Mouse (Mus musculus) kidney, embryonic 15.5 days (tissue): ENCODE results near the gene Setx. TPM values are rescaled to one million over a fixed set of nuclear protein-coding genes. Genes with fewer than 3 reads are reported as not detected.
"Not testable (repeated sequence)": the region's sequence is repeated elsewhere in the genome, so short reads cannot be mapped to it uniquely, and the experiment has no call there.

ENCODE experiments used
- ATAC-seq: fragments of 200-750 bp; cut with Nextera tagmentation; replicated peaks from 2 replicates; pipeline ENCODE4 v1.8.0; 2017; ENCODE audit warnings: moderate TSS enrichment; ENCODE audit not compliant: low FRiP score
- H3K27ac ChIP-seq: fragments of 300-500 bp; sonication (generic); 2 replicates; pipeline ENCODE4 v1.5.1; 2015; ENCODE audit warnings: mild to moderate bottlenecking, inconsistent platforms
- H3K27me3 ChIP-seq: fragments of 300-500 bp; sonication (generic); 2 replicates; pipeline ENCODE4 v1.6.1; 2015; ENCODE audit warnings: inconsistent platforms
- H3K36me3 ChIP-seq: fragments of 300-500 bp; sonication (generic); 2 replicates; pipeline ENCODE4 v1.6.1; 2015; ENCODE audit warnings: inconsistent platforms
- H3K4me1 ChIP-seq: fragments of 300-500 bp; sonication (generic); 2 replicates; pipeline ENCODE4 v1.6.1; 2015; ENCODE audit warnings: inconsistent platforms
- H3K4me2 ChIP-seq: fragments of 300-500 bp; sonication (generic); 2 replicates; pipeline ENCODE4 v1.6.1; 2015; ENCODE audit warnings: moderate library complexity, mild to moderate bottlenecking, inconsistent platforms
- H3K4me3 ChIP-seq: fragments of 300-500 bp; sonication (generic); replicated peaks from 2 replicates; pipeline ENCODE4 v1.5.1; 2015; ENCODE audit warnings: mild to moderate bottlenecking, inconsistent platforms
- H3K9ac ChIP-seq: fragments of 300-500 bp; sonication (generic); 2 replicates; pipeline ENCODE4 v1.6.1; 2015; ENCODE audit warnings: mild to moderate bottlenecking, inconsistent platforms
- H3K9me3 ChIP-seq: fragments of 300-500 bp; sonication (generic); replicated peaks from 2 replicates; pipeline ENCODE4 v1.6.1; 2016; ENCODE audit warnings: inconsistent platforms
- WGBS: fragments of 180-500 bp; shearing (Covaris S2); methylation state at CpG from one replicate; pipeline ENCODE4 v1.1.7; 2015; ENCODE audit warnings: mixed read lengths; 5-methylcytosine and 5-hydroxymethylcytosine counted together
- polyA plus RNA-seq: library from polyadenylated mRNA; unstranded; fragments of >200 nt; fragmentation: Nextera tagmentation; extraction: Ambion mirVana; gene quantifications from 2 replicates; pipeline ENCODE4 v1.2.1, GENCODE M21; 2015

The Setx gene
- 8.2 and 11.7 TPM in 2 replicates for polyA plus RNA-seq

DNA sequence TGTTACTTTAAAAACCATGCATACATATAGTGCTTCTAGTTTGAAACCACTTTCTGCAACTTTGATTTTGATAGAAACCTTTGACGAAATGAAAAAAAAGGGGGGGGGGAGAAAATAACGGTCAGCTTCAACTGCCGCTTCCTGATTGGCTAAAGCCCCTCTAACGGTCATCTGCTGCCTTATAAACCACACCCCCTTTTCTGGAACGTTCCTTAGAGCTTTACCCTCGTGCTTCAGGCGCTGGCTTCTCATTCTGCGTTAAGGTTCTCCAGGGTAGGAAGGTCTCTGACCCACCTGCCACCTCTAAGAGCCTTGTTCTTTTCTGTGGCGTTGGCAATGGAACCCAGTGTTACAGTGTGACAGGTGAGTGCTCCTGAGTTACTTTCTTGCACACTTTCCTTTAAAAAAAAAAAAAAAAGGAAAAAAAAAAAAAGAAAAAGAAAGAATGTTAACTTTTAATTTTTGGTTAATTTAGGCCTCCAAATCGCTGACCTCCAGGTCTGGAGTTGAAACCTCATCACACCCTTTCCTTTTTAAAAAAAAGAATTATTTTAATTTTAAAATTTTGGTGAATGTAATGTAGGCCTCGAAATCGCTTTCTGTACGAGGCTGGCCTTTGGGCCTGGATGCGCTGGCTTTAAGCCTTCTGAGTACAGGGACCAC is at the start of gene Setx:
TSS of gene Setx (plus strand) at position 275 of the 663 bp plus-strand sequence.
- Histone ChIP-seq H3K27ac (peak within 1 kb of the TSS; percentile 97), H3K9me3 (no peaks in the 10 kb centered on the region), H3K4me2 (peak within 1 kb of the TSS; percentile 79), H3K4me1 (peaks cover 12% of the 10 kb centered on the region), H3K27me3 (no peaks in the 10 kb centered on the region), H3K4me3 (peak within 1 kb of the TSS; percentile 89), H3K9ac (peak within 1 kb of the TSS; percentile 83), H3K36me3 (peaks cover 16% of the 10 kb centered on the region)
- no peak for ATAC-seq
- WGBS, result 66% methylated on average over 14 of the region's 14 CpGs

DNA sequence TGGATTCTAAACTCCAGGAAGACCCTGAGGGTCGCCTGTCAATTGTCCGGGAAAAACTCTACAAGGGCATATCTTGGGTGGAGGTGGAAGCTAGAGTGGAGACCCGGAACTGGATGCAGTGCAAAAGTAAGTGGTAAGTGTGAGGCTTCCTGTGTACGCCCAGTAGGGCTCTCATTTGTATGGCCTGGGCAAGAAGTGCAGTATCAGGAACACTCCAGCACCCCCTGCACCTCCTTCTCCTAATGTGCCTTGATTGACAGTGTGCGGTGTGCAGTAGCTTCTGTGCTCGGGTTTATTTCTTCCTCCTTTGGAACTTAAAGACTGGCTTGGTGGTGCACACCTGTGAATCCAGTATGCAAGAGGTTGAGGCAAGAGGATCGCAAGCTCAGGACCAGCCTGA is 49.3 kb upstream of the Setx start:
- no peaks in the 10 kb centered on the region for H3K27me3 ChIP-seq
- H3K36me3 ChIP-seq, result peaks cover 93% of the 10 kb centered on the region
- no peaks in the 10 kb centered on the region for H3K9me3 ChIP-seq
- H3K9ac ChIP-seq, result no peak overlapping the region
- no peak overlapping the region for H3K27ac ChIP-seq
- no peak for ATAC-seq
- no peak overlapping the region for H3K4me2 ChIP-seq
- no peaks in the 10 kb centered on the region for H3K4me1 ChIP-seq
- WGBS, result 91% methylated on average over 7 of the region's 7 CpGs
- H3K4me3 ChIP-seq, result no peak overlapping the region

DNA sequence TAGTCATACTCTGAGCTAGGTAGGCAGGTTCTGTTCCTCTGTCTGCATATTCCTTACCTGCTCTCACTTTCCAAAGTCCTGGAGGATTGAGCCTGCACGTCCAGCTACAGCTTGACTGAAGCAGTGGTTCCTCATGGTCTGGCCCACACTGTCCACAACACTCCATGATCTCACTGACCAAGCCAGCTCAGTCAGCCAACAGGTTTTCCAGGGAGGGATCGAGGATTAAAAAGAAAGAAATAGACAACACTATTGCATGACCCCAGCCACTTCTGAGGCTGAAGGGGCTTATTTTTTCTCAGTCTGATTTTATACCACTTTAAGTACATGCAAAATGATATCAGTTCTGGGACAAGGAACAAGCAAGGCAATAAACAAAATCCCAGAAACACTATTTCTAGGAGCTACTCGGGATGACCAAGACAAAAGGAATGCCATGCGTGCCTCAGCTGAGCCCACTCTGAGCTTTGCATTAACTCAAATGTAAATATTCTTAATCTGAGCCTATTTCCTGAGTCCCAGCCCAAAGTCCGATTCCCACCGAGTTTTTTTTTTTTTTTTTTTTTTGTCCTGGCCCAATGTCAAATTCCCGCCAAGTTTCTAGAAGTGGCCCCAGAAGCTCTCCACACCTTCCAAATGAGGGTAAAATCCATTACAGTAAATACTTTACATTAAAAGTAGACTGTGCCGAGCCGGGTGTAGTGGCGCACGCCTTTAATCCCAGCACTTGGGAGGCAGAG is 48.5 kb upstream of the Setx start:
- no peaks in the 10 kb centered on the region for H3K4me1 ChIP-seq
- H3K27me3 ChIP-seq, result no peaks in the 10 kb centered on the region
- H3K9ac ChIP-seq, result no peak overlapping the region
- H3K36me3 ChIP-seq, result peaks cover 93% of the 10 kb centered on the region
- H3K4me2 ChIP-seq, result no peak overlapping the region
- H3K27ac ChIP-seq, result no peak overlapping the region
- H3K9me3 ChIP-seq, result no peaks in the 10 kb centered on the region
- ATAC-seq, result no peak
- H3K4me3 ChIP-seq, result no peak overlapping the region
- 87% methylated on average over 11 of the region's 11 CpGs for WGBS

DNA sequence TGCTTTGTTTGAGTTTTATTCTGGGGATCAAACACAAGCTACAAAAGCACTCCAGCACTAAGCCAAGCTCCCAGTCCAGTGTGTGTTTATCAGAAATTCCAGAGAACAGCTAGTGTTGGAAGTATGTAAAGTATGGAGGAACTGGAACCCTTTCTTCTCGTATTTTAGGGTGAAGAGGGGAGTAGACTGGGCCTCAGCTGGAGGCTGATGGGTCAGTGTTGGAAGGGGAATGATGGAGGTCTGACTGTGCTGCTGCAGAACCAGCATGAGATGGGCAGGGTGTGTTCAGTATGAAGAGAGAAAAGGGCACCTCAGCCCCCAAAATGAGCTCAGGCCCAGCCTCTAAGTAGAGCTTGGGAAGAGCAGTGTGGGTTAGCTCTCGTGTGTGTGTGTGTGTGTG is 47.8 kb upstream of the Setx start:
- H3K4me1 ChIP-seq, result no peaks in the 10 kb centered on the region
- H3K4me2 ChIP-seq, result no peak overlapping the region
- H3K9me3 ChIP-seq, result no peaks in the 10 kb centered on the region
- no peak overlapping the region for H3K27ac ChIP-seq
- no peaks in the 10 kb centered on the region for H3K27me3 ChIP-seq
- 88% methylated on average over 2 of the region's 2 CpGs for WGBS
- H3K9ac ChIP-seq, result no peak overlapping the region
- no peak for ATAC-seq
- peaks cover 93% of the 10 kb centered on the region for H3K36me3 ChIP-seq
- no peak overlapping the region for H3K4me3 ChIP-seq

DNA sequence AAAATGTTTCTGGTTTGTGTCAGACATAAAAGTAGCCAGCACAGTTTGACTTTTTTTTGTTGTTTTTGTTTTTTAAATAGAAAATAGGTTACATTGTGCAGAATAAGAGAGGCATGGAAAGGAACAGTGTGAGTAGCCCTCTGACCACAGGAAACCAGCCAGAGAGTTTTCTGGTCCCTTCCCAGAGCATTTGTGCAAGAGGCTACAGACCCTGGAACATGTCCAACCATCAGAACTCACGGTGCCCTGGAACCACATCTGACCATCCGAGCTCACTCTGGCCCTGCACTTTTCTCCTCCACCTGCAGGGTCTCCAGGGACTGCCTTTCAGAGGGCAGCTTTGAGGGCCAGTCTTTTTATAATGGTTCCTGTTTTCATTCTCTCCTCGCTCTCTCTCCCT is 42.0 kb upstream of the Setx start:
- Histone ChIP-seq H3K36me3 (peaks cover 92% of the 10 kb centered on the region), H3K27me3 (no peaks in the 10 kb centered on the region), H3K27ac (no peak overlapping the region), H3K4me2 (no peak overlapping the region), H3K9me3 (no peaks in the 10 kb centered on the region), H3K9ac (no peak overlapping the region), H3K4me3 (no peak overlapping the region), H3K4me1 (no peaks in the 10 kb centered on the region)
- no peak for ATAC-seq
- 59% methylated on average over 3 of the region's 3 CpGs for WGBS

DNA sequence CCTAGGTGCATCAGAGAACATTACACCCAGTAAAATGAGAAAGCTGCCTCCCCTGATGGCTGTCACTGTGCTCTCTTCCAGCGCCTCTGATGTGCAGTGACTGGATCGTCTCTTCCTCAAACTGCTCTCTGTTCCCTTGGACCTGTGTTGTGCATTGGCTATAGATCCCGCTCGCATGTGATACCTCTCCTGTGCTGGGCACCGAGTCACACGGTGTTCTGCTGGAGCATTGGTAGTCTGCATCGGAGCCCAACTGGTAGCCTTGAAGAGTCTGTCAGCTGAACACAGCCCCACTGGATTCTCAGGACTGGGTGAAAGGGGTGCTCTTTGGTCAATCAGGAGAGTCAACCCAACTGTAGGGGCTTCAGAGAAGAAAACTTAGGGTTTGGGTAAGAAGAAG is 38.0 kb upstream of the Setx start:
- WGBS, result 96% methylated on average over 7 of the region's 7 CpGs
- Histone ChIP-seq H3K9me3 (no peaks in the 10 kb centered on the region), H3K9ac (no peak overlapping the region), H3K4me3 (no peak overlapping the region), H3K36me3 (peaks cover 61% of the 10 kb centered on the region), H3K27me3 (no peaks in the 10 kb centered on the region), H3K4me2 (no peak overlapping the region), H3K4me1 (no peaks in the 10 kb centered on the region), H3K27ac (no peak overlapping the region)
- ATAC-seq, result no peak

DNA sequence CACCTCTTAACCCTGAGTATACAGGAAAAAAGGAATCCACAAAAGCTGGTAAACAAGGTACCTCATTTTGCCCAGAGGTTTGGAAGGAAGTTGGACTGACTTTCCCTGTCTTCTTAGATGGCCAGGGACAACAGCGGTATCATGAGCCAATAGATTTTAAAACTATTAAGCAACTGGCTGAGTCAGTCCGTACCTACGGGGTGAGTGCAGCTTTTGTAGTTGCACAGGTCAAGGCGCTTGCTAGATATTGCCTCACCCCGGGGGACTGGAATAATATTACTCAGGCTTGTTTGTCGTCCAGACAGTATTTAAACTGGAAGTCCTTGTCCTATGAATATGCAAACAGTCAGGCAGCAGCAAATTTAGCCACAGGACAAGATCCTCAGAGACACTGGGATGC is 34.7 kb upstream of the Setx start:
- H3K27me3 ChIP-seq, H3K4me2 ChIP-seq, H3K9ac ChIP-seq, H3K4me3 ChIP-seq, H3K27ac ChIP-seq, ATAC-seq, H3K4me1 ChIP-seq, H3K9me3 ChIP-seq: not testable (repeated sequence)
- 87% methylated on average over 6 of the region's 6 CpGs for WGBS
- peaks cover 28% of the 10 kb centered on the region for H3K36me3 ChIP-seq

DNA sequence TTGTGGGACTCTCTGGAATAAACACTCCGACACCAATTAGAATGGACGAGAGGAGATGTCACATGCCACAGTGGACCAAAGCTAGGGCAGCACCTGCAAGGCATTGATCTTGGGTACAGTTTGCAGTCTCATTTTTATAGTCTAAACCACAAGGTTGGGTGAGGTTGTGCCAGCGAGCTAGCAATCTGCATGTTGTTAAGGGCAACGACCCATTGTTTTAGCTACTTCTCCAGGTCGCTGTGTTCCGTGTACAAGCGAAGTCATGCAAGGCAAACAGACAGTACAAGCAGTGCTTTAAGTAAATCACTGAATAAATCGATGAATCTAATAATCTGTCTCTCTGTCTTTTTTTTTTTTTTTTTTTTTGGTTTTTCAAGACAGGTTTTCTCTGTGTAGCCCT is 28.3 kb upstream of the Setx start:
- no peaks in the 10 kb centered on the region for H3K36me3 ChIP-seq
- no peak overlapping the region for H3K4me2 ChIP-seq
- H3K9ac ChIP-seq, result no peak overlapping the region
- 87% methylated on average over 8 of the region's 8 CpGs for WGBS
- no peak overlapping the region for H3K4me3 ChIP-seq
- no peaks in the 10 kb centered on the region for H3K9me3 ChIP-seq
- no peak for ATAC-seq
- H3K27me3 ChIP-seq, result no peaks in the 10 kb centered on the region
- no peaks in the 10 kb centered on the region for H3K4me1 ChIP-seq
- H3K27ac ChIP-seq, result no peak overlapping the region

DNA sequence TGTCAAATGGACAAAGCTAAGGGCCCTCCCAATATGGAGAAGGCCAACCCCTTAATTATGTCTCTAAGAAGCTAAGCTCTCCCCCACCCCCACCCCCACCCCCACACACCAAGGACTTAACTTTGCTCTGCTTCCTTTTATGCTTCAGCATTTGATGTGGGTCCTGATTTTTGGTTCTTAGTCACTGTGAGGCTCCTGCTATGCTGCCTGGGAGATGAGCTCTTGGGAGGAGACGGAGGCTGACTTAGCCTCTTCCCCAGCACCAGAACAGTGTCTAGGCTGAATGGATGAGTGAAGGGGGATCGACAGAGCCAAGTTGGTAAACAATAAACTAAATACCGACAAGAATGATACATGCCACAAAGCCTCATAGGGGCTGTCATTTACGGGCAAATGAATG is 27.2 kb upstream of the Setx start:
- Histone ChIP-seq H3K4me2 (no peak overlapping the region), H3K9me3 (no peaks in the 10 kb centered on the region), H3K4me1 (no peaks in the 10 kb centered on the region), H3K27me3 (no peaks in the 10 kb centered on the region), H3K27ac (no peak overlapping the region), H3K36me3 (no peaks in the 10 kb centered on the region), H3K9ac (no peak overlapping the region), H3K4me3 (no peak overlapping the region)
- ATAC-seq, result no peak
- 75% methylated on average over 4 of the region's 4 CpGs for WGBS

DNA sequence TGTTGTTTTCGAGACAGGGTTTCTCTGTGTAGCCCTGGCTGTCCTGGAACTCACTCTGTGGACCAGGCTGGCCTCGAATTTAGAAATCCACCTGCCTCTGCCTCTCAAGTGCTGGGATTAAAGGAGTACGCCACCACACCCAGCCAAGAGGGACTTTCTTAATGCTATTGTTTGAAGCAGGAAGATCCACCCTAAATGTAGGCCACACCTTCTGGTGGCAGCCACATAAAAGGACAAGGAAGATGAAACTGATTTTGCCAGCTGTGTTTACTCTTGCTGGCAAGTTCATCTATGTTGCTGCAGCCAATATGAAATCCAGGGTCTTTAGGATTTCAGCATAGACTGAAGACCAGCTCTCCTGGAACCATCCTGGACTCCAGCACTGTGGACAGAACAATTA is 26.5 kb upstream of the Setx start:
- WGBS, result 86% methylated on average over 3 of the region's 3 CpGs
- Histone ChIP-seq H3K4me2 (no peak overlapping the region), H3K4me3 (no peak overlapping the region), H3K36me3 (no peaks in the 10 kb centered on the region), H3K4me1 (no peaks in the 10 kb centered on the region), H3K9ac (no peak overlapping the region), H3K9me3 (no peaks in the 10 kb centered on the region), H3K27me3 (no peaks in the 10 kb centered on the region), H3K27ac (no peak overlapping the region)
- ATAC-seq, result no peak

DNA sequence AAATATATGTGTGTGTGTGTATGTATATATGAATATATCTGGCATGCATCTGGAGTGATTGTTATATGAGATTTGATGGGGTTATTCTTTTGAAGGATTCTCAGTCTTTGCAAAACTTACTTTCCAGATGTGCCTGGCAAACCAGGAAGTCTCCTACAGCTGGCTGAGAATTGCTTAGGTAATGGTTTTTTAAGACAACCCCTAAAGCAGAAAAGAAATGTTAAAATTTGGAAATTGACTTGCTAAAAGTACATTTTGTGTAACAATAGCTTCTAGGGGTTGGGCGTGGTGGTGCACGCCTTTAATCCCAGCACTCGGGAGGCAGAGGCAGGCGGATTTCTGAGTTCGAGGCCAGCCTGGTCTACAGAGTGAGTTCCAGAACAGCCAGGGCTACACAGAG is 26.0 kb upstream of the Setx start:
- H3K27ac ChIP-seq, H3K9ac ChIP-seq, H3K36me3 ChIP-seq, H3K9me3 ChIP-seq, ATAC-seq, H3K4me2 ChIP-seq, H3K4me1 ChIP-seq, H3K4me3 ChIP-seq, H3K27me3 ChIP-seq: not testable (repeated sequence)
- 95% methylated on average over 5 of the region's 5 CpGs for WGBS

DNA sequence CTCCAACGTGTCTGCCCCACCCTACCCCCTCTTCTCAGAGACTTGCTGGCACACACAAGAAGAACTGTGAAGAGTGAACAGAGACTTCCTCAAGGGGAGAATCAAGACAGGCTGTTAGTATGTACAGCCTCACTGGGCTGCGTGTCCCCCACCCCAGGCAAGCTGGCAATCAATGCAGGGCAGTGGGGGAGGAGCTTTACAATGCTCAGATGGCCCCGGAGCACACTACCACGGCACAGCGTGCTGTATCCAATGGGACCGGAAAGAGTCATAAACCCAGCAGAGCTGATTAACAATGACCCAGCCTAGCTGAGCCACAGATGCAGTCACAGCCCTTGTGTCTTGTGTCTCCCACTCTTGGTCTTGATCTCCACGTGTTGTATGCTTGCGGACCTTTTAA is 25.2 kb upstream of the Setx start:
- H3K4me3 ChIP-seq, result no peak overlapping the region
- 43% methylated on average over 8 of the region's 8 CpGs for WGBS
- no peak overlapping the region for H3K4me2 ChIP-seq
- ATAC-seq, result no peak
- no peaks in the 10 kb centered on the region for H3K4me1 ChIP-seq
- H3K9ac ChIP-seq, result no peak overlapping the region
- no peaks in the 10 kb centered on the region for H3K9me3 ChIP-seq
- H3K27ac ChIP-seq, result no peak overlapping the region
- H3K36me3 ChIP-seq, result no peaks in the 10 kb centered on the region
- no peaks in the 10 kb centered on the region for H3K27me3 ChIP-seq

DNA sequence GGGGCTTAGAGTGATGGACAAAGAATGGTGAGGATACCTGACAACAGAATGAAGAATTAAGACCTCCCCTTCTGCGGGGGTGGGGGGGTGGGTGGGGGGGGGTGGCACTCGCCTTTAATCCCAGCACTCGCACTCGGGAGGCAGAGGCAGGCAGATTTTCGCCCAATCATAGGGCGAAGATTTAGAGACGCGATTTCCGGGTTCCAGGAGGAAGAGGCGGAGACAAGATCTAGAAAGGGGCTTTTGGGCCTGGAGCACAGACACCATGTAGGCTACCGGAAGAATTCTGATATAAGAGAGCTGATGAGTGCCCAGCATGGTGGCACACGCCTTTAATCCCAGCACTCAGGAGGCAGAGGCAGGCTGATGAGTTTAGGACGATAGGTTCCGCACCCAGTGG is 24.3 kb upstream of the Setx start:
- Histone ChIP-seq H3K9me3 (no peaks in the 10 kb centered on the region), H3K27me3 (no peaks in the 10 kb centered on the region), H3K4me1 (no peaks in the 10 kb centered on the region), H3K4me2 (no peak overlapping the region), H3K27ac (no peak overlapping the region), H3K36me3 (no peaks in the 10 kb centered on the region), H3K9ac (no peak overlapping the region), H3K4me3 (no peak overlapping the region)
- 88% methylated on average over 14 of the region's 14 CpGs for WGBS
- no peak for ATAC-seq
